Mouse (Mus musculus): Measurements from ENCODE around the gene Hipk1. TPM values are rescaled to one million over a fixed set of nuclear protein-coding genes. Genes with fewer than 3 reads are reported as not detected.

The Hipk1 gene
- polyA plus RNA-seq, 1 experiment from 2014 or later = 9.5 TPM

GRCm38 (mm10) chr3:103715762-103716693 is 75.3 kb downstream of the Hipk1 start:
- DNase-seq (ENCODE audit: low spot score) = no peak
- WGBS = 67% methylated on average over 11 of the region's 11 CpGs
- Histone ChIP-seq H3K9me3 (no peaks in the 10 kb centered on the region), H3K4me3 (no peak overlapping the region), H3K27ac (no peak overlapping the region), H3K27me3 (ENCODE audit: insufficient read depth, poor library complexity, severe bottlenecking) (no peaks in the 10 kb centered on the region), H3K36me3 (no peaks in the 10 kb centered on the region), H3K4me1 (peaks cover 14% of the 10 kb centered on the region; the same call in 1 of the 2 replicates)

GRCm38 (mm10) chr3:103714942-103715341 is 76.4 kb downstream of the Hipk1 start:
- H3K9me3 ChIP-seq = no peaks in the 10 kb centered on the region
- DNase-seq (ENCODE audit: low spot score) = no peak
- H3K36me3 ChIP-seq = no peaks in the 10 kb centered on the region
- no peaks in the 10 kb centered on the region for H3K27me3 ChIP-seq (ENCODE audit: insufficient read depth, poor library complexity, severe bottlenecking)
- H3K27ac ChIP-seq = no peak overlapping the region
- no peak overlapping the region for H3K4me3 ChIP-seq
- peaks cover 14% of the 10 kb centered on the region; the same call in 1 of the 2 replicates for H3K4me1 ChIP-seq
- 70% methylated on average over 8 of the region's 8 CpGs for WGBS

GRCm38 (mm10) chr3:103714236-103714875 is 77.0 kb downstream of the Hipk1 start:
- Histone ChIP-seq H3K4me3 (no peak overlapping the region), H3K4me1 (peaks cover 14% of the 10 kb centered on the region; the same call in 1 of the 2 replicates), H3K36me3 (no peaks in the 10 kb centered on the region), H3K27ac (no peak overlapping the region), H3K27me3 (ENCODE audit: insufficient read depth, poor library complexity, severe bottlenecking) (no peaks in the 10 kb centered on the region), H3K9me3 (no peaks in the 10 kb centered on the region)
- no peak for DNase-seq (ENCODE audit: low spot score)
- WGBS = 61% methylated on average over 7 of the region's 7 CpGs

GRCm38 (mm10) chr3:103712196-103712595 is 79.2 kb downstream of the Hipk1 start:
- DNase-seq (ENCODE audit: low spot score) = no peak
- 90% methylated on average over 4 of the region's 4 CpGs for WGBS
- Histone ChIP-seq H3K27me3 (ENCODE audit: insufficient read depth, poor library complexity, severe bottlenecking) (no peaks in the 10 kb centered on the region), H3K9me3 (no peaks in the 10 kb centered on the region), H3K36me3 (no peaks in the 10 kb centered on the region), H3K27ac (no peak overlapping the region), H3K4me1 (peaks cover 9% of the 10 kb centered on the region; the same call in 1 of the 2 replicates), H3K4me3 (no peak overlapping the region)

GRCm38 (mm10) chr3:103709470-103710040 is 81.8 kb downstream of the Hipk1 start:
- Histone ChIP-seq H3K4me3 (no peak overlapping the region), H3K27ac (no peak overlapping the region), H3K4me1 (no peaks in the 10 kb centered on the region), H3K9me3 (no peaks in the 10 kb centered on the region), H3K27me3 (ENCODE audit: insufficient read depth, poor library complexity, severe bottlenecking) (no peaks in the 10 kb centered on the region; the same call in 1 of the 2 replicates), H3K36me3 (no peaks in the 10 kb centered on the region)
- no peak for DNase-seq (ENCODE audit: low spot score)
- WGBS = 76% methylated on average over 5 of the region's 5 CpGs

GRCm38 (mm10) chr3:103705426-103705825 is 85.9 kb downstream of the Hipk1 start:
- Histone ChIP-seq H3K4me1 (no peaks in the 10 kb centered on the region), H3K36me3 (no peaks in the 10 kb centered on the region), H3K27ac (no peak overlapping the region), H3K9me3 (no peaks in the 10 kb centered on the region), H3K27me3 (ENCODE audit: insufficient read depth, poor library complexity, severe bottlenecking) (no peaks in the 10 kb centered on the region; the same call in 1 of the 2 replicates), H3K4me3 (no peak overlapping the region)
- no peak for DNase-seq (ENCODE audit: low spot score)
- 85% methylated on average over 12 of the region's 12 CpGs for WGBS

- H3K4me1 ChIP-seq = no peaks in the 10 kb centered on the region
Measured at GRCm38 (mm10) chr3:103704661-103705060, 86.7 kb downstream of the Hipk1 start.

GRCm38 (mm10) chr3:103696388-103696925 is 94.9 kb downstream of the Hipk1 start:
- Histone ChIP-seq H3K4me3 (no peak overlapping the region), H3K27me3 (ENCODE audit: insufficient read depth, poor library complexity, severe bottlenecking) (no peaks in the 10 kb centered on the region), H3K36me3 (no peaks in the 10 kb centered on the region), H3K9me3 (no peaks in the 10 kb centered on the region), H3K27ac (no peak overlapping the region), H3K4me1 (no peaks in the 10 kb centered on the region)
- WGBS = 83% methylated on average over 1 of the region's 1 CpGs
- DNase-seq (ENCODE audit: low spot score) = no peak

More at GRCm38 (mm10) chr3:103704661-103705060, 86.7 kb downstream of the Hipk1 start:
- Histone ChIP-seq H3K27me3 (ENCODE audit: insufficient read depth, poor library complexity, severe bottlenecking) (no peaks in the 10 kb centered on the region; the same call in 1 of the 2 replicates), H3K36me3 (no peaks in the 10 kb centered on the region), H3K27ac (no peak overlapping the region), H3K9me3 (no peaks in the 10 kb centered on the region), H3K4me3 (no peak overlapping the region)
- no peak for DNase-seq (ENCODE audit: low spot score)
- 78% methylated on average over 6 of the region's 6 CpGs for WGBS

- Histone ChIP-seq H3K4me1 (no peaks in the 10 kb centered on the region), H3K4me3 (no peak overlapping the region), H3K9me3 (no peaks in the 10 kb centered on the region), H3K27me3 (ENCODE audit: insufficient read depth, poor library complexity, severe bottlenecking) (no peaks in the 10 kb centered on the region), H3K27ac (no peak overlapping the region), H3K36me3 (no peaks in the 10 kb centered on the region)
- 62% methylated on average over 3 of the region's 3 CpGs for WGBS
- DNase-seq (ENCODE audit: low spot score) = no peak
Measured at GRCm38 (mm10) chr3:103695556-103695955, 95.8 kb downstream of the Hipk1 start.

- Histone ChIP-seq H3K27me3 (ENCODE audit: insufficient read depth, poor library complexity, severe bottlenecking) (no peaks in the 10 kb centered on the region), H3K4me1 (no peaks in the 10 kb centered on the region), H3K36me3 (no peaks in the 10 kb centered on the region), H3K4me3 (no peak overlapping the region), H3K27ac (no peak overlapping the region), H3K9me3 (no peaks in the 10 kb centered on the region)
- no peak for DNase-seq (ENCODE audit: low spot score)
- WGBS = 59% methylated on average over 3 of the region's 3 CpGs
Measured at GRCm38 (mm10) chr3:103690506-103690905, 100.9 kb downstream of the Hipk1 start.
